Mouse (Mus musculus): Measurements from ENCODE around the gene Dagla.

Gene Dagla

DNA sequence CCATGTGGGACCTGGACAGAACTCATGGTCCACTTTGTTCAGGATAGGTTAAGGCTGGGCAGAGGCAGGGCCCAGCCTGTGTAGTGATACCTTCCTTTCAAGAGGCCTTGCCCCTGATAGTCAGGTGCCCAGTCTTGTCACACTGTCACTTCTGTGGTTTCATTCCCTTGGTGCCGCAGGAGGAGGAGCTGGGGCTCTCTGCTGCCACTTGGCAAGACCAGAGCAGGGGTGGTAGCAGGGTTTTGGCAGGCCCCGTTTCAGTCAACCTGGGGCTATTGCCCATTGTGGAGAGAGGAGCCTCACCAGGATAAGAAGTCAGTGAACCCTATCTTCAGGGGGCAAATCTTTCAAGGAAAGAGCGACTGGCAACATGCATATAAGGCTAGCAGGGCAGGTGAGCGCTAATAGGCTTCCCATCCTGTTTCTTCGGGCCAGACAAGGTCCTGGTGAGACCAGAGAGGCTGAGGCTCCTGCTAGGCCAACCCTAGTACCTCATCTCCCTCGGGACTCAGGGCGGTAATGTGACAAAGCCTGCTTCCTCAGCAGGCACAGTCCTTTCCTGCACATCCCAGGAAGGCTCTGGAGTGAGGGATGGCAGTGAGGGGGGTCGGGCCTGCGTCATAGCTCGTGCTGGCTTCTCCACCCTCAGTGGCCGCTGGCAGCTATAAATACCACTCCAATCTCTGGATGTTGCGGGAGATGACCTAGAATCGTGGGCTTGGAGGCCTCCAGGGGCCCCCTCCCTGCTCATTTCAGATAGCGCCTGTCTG, 23.7 kb downstream of the Dagla start:
- in situ Hi-C loops (cut with MboI, MseI): no loop called here

DNA sequence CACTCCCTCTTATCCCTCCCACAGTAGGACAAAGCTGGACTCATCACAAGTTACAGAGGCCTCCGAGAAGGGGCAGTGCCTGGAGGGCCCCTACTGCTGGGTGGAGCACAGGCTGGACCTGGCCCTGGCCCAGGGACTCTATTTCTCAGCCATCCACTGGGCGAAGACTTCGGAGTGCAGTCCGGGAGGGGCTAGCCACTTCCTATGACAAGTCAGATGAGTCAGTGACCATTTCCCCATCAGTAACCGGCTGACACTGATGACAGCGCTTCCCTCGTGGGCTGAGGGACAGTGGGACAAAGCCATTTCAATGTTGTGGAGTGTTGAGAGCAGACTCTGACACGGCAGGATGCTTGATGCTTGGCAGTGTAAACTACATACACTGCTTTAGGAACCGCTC, 25.0 kb downstream of the Dagla start:
- in situ Hi-C loops (cut with MboI, MseI): no loop called here

DNA sequence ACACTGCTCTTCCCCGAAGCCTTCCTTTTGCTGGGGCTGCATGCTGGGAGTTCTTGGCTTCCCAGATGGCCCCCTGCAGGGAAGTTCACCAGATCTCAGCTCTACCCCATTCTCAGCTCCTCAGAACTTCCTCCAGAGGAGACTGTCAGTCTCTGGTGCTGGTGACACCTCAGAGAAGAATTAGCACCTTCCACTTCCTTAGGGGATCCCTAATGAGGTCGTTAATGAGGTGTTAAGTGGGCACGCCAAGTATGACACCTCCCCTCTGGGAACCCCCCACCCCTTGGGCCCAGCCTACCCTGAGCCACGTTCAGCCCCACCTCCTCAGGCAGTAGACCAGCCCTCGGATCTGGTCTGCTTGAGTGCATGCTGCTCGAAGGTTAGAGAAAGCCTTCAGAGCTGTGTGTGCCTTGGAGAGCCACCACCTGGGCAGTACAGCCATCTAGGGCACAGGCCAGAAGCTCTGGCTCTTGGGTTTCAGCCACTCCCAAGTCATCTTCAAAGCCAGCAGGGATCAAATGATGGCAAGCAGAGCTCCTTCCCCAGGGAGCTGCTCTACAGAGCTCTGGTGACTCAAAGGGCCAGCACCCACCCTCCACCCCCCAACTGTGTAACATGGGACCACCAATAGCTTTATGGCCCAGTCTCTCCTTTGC, 25.9 kb downstream of the Dagla start:
- in situ Hi-C loops (cut with MboI, MseI): no loop called here

DNA sequence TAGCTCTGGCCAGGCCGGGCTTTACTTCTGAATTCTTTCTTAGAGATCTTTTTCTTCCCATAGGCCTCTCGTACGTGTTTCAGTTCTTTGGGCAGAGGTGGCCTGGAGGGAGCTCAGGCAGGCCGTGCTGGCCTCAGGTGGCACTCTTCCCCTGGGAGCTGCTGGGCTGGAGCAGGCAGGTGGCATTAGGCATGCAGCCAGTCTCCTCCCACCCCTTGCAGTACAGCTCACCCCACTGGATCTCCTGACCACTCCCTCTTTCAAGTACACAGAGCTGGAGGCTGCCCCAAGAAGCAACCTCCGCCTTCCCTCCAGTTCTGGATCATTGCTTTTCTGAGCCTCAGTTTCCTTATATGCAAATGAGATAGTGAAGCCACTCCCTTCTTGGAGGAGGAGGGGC, 26.9 kb downstream of the Dagla start:
- in situ Hi-C loops (cut with MboI, MseI): no loop called here

DNA sequence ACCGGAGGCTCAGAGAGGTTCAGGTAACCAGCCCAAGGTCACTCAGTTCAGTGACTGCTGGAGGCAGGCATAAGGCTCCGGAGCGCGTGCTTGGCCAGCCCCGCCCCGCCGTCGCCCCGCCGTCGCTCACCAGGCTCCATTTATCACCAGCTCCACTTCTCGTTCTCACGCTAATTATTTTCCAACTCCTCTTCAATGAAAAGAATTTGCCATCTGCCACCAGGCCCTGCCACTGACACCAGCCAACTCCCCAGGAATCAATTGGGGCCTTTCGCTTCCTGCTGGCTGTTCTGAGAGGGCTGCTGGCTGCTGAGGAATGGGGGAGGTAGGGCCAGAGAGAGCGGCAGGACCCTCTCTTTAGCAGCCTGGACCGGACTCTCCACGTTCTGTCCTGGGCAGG, 27.3 kb downstream of the Dagla start:
- in situ Hi-C loops (cut with MboI, MseI): no loop called here

DNA sequence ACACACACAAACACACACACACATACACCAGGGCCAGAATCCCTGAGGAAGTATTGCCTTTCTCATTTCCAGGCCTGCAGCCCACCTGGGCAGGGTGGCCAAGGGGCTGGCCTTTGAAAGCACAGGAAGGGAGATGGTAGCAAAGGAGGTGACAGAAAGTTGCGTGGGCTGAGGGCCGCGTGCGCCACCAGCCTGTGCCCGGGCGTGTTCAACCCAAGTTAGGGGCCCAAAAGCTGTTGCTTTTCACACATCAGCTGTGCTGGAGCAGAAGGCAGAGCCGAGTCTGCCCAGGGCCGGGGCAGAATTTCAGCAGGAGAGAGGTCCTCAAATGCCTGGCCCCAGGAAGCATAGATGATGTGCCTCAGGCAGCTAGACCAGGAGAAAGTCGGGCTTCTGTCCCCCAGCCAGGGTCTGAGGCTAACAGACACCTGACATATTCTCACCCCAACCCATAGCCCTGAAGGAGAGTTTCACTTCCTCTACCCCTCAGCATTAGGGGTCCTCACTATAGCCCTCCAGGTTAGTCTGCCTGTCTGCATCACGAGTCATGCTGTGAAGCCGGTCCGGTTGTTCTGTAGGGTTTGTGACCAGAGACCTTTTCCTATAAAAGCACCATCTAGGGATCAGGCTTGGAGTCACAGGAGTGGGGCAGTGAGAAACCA, 28.1 kb downstream of the Dagla start:
- in situ Hi-C loops (cut with MboI, MseI): no loop called here

DNA sequence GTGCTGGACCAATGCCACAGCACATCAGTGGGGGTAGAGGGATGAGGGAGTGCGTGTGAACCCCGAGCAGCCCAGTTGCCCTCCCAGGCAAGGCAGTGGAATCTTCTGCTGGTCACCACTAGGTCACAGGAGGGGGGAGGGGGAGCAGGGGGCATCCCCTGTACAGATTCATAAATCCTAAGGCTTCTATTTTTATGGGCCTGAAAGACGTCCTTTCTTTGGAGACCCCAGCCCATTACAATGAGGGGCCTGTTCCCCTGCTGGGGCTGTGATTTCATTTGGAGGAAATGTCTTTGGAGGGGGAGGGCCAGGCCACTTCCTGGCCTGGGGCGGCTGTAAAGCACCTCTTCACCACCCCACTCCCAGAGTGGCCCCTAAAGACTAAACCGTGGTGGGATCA, 30.6 kb downstream of the Dagla start:
- in situ Hi-C loops (cut with MboI, MseI): no loop called here

DNA sequence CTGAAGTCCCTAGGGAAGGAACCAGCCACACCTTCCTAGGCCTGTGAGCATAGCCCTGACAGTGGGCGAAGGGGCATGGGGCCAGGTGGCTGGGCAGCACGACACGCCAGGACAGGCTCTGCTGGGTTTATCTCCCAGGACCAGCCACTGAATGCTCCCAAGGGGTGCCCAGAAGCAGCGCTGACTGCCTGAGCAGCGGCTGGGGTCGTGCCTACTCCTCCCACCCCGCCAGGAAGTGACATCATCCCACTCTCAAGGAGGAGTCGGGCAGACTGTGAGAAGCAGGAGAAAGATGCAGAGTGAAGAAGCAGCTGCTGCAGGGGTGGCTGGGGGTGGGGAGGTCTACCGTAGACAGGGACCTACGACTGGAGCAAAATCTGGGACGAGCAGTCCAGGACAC, 31.9 kb downstream of the Dagla start:
- in situ Hi-C loops (cut with MboI, MseI): no loop called here

DNA sequence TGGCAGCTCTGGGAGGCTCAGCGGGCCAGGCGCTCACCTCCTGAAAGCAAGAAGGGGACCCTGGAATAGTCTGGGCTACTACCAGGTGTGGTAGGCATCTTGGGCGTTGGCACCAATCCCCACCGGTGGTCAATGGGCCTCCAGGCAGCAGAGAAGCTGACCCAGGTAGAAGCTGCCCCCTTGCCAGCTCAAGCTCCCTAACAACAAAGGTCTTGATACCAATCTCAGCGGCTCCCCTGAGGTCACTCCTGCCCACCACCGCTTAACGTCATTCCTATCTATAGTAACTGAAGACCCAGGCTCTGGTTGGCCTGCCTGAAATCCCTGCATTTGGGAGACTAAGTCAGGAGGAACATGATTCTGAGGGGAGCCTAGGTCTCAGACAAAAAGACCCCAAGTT, 33.1 kb downstream of the Dagla start:
- in situ Hi-C loops (cut with MboI, MseI): no loop called here

DNA sequence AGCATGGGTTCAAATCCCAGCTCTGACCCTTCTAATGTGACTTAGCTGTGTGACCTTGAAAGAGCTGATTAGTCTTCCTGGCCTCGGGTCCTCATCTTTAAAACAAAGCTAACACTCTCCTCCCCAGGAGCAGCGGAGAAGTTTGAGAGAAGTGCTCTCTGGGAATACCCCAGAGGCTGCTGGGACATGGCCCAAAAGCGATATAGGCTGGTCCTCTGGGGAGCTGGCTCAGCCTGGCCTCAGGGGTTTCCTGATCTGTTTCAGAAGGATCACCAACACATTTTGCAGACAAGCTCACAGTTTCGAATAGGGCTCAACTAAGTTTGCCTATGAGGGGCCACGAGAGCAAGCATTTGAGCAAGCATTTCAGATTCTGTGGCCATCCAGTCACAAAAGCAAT, 34.3 kb downstream of the Dagla start:
- in situ Hi-C loops (cut with MboI, MseI): no loop called here

DNA sequence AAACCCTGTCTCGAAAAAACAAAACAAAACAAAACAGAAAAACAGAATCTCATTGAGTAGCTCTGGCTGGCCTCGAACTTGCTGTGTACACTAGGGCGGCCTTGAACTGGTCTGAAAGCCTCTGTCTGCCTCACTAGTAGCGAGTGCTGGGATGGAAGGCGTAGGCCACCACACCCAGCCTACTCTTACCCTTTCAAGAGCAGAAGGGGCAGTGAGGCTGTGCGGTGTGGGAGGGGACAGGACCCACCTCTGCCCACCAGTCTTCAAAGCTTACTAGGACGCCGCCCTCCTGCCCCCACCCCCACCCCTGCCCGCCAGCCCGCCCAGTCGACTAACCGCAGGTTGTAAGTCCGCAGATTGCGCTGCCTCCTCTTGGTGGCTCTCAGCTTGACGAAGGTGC, 35.8 kb downstream of the Dagla start:
- in situ Hi-C loops (cut with MboI, MseI): no loop called here

DNA sequence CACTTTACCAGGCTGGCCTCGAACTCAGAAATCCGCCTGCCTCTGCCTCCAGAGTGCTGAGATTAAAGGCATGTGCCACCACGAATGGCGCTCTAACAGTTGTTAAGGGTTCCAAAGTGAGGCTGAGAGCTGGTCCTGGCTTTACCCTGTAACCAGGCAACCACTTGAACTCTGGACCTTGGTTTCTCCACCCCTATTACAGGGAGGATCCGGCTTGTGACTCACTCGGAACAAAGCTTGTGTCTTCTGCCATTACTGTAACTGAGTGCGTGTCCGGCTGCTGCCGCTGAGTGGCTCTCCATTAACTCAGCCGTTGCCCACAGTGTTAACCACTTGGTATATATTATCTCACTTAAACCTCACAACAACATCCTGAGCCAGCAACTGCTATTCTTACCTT, 36.7 kb downstream of the Dagla start:
- in situ Hi-C loops (cut with MboI, MseI): no loop called here

DNA sequence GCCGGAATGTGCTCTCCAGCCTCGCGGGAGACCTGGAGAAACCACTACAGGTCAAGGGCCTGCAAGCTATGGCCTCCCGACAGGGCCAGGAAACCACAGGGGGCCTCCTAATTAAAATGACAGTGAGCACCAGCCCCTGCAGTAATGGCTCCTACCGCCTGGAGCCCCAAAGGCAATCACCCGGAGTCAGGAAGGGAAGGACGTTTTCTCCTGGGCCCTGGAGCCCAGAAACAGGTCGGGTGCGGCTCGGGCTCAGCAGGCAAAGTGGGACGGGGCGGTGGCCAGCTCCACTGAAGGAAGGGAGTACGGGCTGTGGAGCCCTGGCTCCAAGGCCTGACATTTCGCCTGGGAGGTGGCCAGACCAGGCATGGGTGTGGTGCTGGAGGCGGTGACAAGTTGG, 37.6 kb downstream of the Dagla start:
- in situ Hi-C loops (cut with MboI, MseI): no loop called here

DNA sequence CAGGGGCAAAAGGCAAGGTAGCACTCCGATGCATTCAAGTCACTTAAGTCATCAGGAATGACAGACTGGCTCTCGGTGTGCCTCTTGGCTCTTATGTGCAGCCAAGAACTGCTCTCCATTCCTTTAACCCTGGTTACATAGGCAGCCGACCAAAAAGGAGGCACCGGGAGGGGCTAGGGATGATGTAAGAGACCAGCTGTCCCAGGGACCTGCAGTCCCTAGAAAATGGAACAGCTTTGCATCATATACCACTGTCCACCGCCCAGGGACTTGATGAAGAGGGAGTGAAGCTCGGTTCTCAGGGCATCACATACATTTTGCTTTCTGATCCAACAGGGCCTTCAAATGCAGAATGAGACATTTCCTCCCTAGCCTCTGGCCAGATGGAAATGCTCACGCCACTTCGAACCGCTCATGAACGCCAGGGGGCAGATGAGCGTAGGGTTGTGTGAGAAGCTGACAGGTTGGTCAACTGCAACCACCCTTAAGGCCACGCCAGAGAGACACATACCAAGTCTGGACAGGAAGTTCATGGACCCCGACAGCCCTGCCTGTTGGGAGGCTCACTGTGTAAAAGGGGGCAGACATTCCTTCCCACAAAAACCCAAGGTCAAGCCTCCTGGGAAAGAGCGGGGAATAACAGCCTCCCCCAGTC, 38.4 kb downstream of the Dagla start:
- in situ Hi-C loops (cut with MboI, MseI): no loop called here

DNA sequence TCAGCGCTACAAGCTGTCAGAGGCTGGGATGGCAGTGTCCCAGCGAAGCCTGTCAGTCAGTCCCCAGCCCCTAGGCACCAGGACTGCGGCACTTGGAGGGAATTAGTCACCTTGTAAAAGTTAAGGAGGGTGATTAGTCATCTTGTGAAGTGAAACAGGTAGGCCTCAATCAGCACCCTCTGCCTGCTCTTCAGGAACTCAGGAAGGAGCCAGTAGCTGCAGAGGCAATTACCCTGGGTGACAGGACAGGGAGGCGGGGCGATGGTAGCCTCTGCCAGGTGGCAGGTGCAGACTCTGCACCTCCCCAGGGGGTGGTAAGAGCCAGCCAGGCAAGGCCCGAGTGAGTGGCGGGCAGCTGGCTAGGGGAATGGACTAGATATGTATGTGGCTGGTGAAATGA, 43.3 kb downstream of the Dagla start:
- in situ Hi-C loops (cut with MboI, MseI): no loop called here

DNA sequence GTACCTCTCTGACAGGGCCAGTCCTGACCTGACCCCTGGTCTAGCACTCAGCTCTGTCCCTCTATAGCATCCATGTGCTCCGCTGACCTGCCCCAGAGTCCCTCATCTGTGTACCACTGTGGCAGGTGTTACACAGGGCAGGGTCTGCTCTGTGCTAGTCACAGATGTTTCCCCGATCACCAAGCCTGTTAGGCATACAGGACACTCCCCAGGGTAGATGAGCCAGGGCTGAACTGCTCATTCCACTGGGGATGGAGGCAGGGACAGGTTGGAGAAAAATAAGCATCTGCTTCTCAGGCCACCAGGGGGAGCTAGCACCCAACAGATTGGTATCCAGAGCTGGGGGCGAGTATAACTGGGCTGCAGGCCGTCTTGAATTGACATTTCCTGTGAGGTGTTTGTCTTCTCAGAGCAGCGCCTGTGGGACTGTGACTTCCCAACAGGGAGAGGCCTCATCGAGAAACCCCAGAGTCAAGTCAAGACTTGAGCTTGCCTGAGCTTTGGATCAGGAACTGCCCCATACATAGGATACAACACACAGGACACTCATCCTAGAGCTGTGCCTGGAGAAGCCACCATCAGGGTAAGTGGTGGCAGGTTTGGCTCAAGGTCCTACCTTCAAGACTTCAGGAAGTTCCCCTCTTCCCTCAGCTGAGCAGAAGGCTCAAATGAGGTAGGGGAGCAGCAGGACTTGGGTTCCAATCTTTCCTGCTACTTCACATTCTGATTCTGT, 46.2 kb downstream of the Dagla start:
- in situ Hi-C loops (cut with MboI, MseI): loop anchor here in 1 of 2 experiments (5.0 kb wide), 1 partner anchor 49 kb away; no protein-coding TSS in a partner anchor

DNA sequence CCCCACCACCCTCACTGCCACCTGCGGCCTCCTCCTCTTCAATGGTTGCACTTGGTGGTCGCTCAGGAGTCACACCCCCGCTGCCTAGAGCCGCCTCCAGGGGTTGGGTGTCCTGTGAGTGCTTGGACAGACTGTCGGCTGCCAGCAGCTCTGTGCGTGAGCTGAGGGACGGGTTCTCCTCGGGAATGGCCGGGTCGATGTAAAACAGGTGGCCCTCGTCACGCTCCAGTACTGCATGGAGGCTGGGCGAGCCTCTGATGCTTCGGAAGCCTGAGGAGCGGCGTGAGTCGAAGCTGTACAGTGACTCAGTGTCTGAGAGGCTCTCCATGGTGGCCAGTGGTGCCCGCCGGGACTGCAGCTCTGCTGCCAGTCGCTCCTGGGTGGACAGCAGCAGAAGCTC, 56.5 kb downstream of the Dagla start:
- in situ Hi-C loops (cut with MboI, MseI): no loop called here

DNA sequence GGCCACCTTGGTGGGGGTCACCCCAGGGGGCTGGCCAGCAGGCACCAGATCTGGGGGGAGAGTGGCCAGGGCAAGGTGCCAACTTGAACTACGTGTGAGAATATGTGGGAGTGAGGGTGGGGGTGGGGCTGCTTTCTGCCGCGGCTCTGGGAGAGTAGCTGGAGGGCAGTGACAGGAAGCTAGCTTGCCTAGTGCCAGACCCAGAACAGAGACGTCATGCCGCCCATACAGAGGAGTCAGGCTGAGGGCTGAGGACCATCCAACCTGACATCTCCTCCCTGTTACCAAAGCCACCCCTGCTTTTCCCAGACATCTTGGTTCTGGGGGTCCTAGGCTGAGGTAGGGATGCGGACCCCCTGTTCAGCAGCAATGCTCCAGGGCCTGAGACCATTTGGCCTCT, 57.5 kb downstream of the Dagla start:
- in situ Hi-C loops (cut with MboI, MseI): no loop called here

DNA sequence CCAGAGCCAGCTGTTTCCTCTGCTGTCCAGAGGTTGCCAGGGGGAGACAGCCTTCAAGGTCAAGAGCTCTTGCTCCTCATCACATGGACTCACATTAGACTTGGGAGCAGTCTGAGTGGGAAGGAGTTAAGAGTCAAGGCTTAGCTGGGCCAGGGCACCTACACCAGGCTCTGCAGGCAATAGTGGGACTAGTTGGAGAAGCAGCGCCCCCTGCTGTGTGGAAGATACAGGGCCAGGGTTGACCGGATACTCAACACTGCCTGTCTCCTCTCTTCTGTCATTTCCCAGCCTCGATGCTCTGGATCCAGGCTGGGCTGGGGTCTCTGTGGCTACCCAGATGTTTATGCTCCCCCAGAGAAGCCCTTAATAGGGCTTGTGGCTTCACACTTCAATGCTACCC, 60.5 kb downstream of the Dagla start:
- in situ Hi-C loops (cut with MboI, MseI): no loop called here

DNA sequence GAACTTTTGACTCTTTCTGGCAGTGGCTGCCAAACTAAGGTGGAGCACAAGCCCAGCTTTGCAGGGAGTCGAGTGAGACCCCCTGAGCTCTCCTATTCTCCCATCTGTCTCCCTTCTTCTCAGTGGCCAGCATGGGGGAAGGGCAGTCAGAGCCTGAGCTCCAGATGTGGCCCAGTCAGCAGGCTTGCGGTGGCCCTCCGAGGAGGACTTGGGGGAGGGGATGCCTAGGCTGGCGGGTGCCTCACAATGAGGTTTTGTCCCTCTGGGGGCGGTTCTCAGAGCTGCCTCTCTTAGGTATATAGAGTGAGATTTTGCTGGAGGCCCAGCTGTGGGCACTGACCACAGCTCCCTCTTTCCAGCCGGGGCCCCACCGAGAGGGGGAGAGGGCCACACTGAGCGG, 61.8 kb downstream of the Dagla start:
- in situ Hi-C loops (cut with MboI, MseI): no loop called here

DNA sequence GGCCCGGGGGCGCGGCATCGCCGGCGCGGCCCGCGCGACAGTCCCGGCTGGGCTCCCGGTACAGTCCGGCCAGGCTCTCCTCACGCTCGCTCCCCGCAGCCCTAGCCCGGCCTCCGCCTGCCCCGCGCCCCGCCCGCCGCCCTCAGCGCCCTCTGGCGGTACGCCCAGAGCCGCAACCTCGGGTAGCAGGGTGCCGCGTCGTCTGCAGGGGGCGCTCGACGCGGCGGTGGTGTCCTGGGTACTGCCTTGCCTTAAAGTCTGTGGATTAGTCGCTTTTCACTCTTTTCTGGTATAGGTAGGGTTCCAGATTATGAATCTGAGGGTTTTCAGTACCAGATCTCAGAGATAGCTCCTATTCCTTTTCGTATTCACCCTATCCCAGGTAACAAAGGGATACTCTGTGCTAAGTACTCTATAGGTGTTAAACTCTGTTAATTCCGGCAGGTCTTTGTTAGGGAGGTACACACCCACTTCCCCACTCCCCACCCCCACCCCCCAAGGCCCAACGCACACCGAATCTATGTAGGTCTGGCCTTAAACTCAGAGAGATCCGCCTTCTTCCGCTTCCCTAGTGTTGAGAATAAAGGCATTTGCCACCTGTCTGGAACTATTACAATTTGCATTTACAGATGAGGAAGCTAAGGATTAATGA, 63.9 kb downstream of the Dagla start, which contains the start of gene Myrf:
Gene Myrf (minus strand): TSS at position 95 of the 652 bp plus-strand sequence.
- in situ Hi-C loops (cut with MboI, MseI): no loop called here
